Mouse (Mus musculus) effector memory CD4-positive, alpha-beta T cell, adult 7 months (primary cell): ENCODE data around the gene Hoxb3. TPM values are rescaled to one million over a fixed set of nuclear protein-coding genes. Genes with fewer than 3 reads are reported as not detected.

Source experiments
- polyA plus RNA-seq: library from polyadenylated mRNA; unstranded; fragments of 100-300 nt; shearing (Covaris generic); gene quantifications from one replicate; pipeline ENCODE4 v1.2.1, GENCODE M21; 2017

Hoxb3 gene
- polyA plus RNA-seq: not detected

GRCm38 (mm10) chr11:96323154-96323553 lies at the start of gene Hoxb3:
TSS of gene Hoxb3 (plus strand) at chr11:96323326.

GRCm38 (mm10) chr11:96281855-96282570 lies 41.1 kb upstream of the Hoxb3 start, which contains the start of gene Hoxb8:
TSS of gene Hoxb8 (plus strand) at chr11:96281905.

GRCm38 (mm10) chr11:96285771-96286738 lies 37.1 kb upstream of the Hoxb3 start, which contains the start of gene Hoxb7:
TSS of gene Hoxb7 (plus strand) at chr11:96286623.

GRCm38 (mm10) chr11:96291681-96292564 lies 31.2 kb upstream of the Hoxb3 start, which contains the start of gene Hoxb6:
TSS of gene Hoxb6 (plus strand) at chr11:96292476.

GRCm38 (mm10) chr11:96303151-96304099 lies 19.7 kb upstream of the Hoxb3 start, which contains the start of gene Hoxb5:
TSS of gene Hoxb5 (plus strand) at chr11:96303336.

GRCm38 (mm10) chr11:96317608-96318367 lies 5.3 kb upstream of the Hoxb3 start, which contains the start of gene Hoxb4:
TSS of gene Hoxb4 (plus strand) at chr11:96318267.

GRCm38 (mm10) chr11:96350341-96350624 lies 27.2 kb downstream of the Hoxb3 start, which contains the start of gene Hoxb2:
TSS of gene Hoxb2 (plus strand) at chr11:96350525.

GRCm38 (mm10) chr11:96365441-96366091 lies 42.4 kb downstream of the Hoxb3 start, which contains the start of gene Hoxb1:
TSS of gene Hoxb1 (plus strand) at chr11:96365752.

Other genes with a start within 250 kb of the Hoxb3 start
- gene Atp5g1, start 247.7 kb upstream of the Hoxb3 start, polyA plus RNA-seq: 246 TPM
- not detected for gene Calcoco2, start 211.4 kb upstream of the Hoxb3 start, polyA plus RNA-seq
- not detected for gene Ttll6, start 189.5 kb upstream of the Hoxb3 start, polyA plus RNA-seq
- gene Hoxb13, start 129.0 kb upstream of the Hoxb3 start, polyA plus RNA-seq: not detected
- not detected for gene Hoxb9, start 51.9 kb upstream of the Hoxb3 start, polyA plus RNA-seq
- not detected for gene Hoxb8, start 41.4 kb upstream of the Hoxb3 start, polyA plus RNA-seq
- not detected for gene Hoxb7, start 36.7 kb upstream of the Hoxb3 start, polyA plus RNA-seq
- gene Hoxb6, start 30.9 kb upstream of the Hoxb3 start, polyA plus RNA-seq: 0.29 TPM
- 0.33 TPM for gene Hoxb5, start 20.0 kb upstream of the Hoxb3 start, polyA plus RNA-seq
- not detected for gene Hoxb4, start 5.1 kb upstream of the Hoxb3 start, polyA plus RNA-seq
- not detected for gene Hoxb2, start 27.2 kb downstream of the Hoxb3 start, polyA plus RNA-seq
- gene Hoxb1, start 42.4 kb downstream of the Hoxb3 start, polyA plus RNA-seq: 0.18 TPM
- gene Skap1, start 141.3 kb downstream of the Hoxb3 start, polyA plus RNA-seq: 635 TPM